Mouse (Mus musculus) neutrophil, adult 65 days (primary cell): ENCODE measurements around the gene Ccdc127. TPM values are rescaled to one million over a fixed set of nuclear protein-coding genes. Genes with fewer than 3 reads are reported as not detected.

Experiments used
- total RNA-seq: library from RNA; stranded (reverse); gene quantifications from 2 replicates; pipeline ENCODE4 v1.2.4, GENCODE M21; 2023

Gene Ccdc127
- 11.6 and 14.7 TPM in 2 replicates for total RNA-seq

GRCm38 (mm10) chr13:74349566-74350434 lies at the start of gene Ccdc127, which contains the start of gene Sdha:
Gene Ccdc127 (plus strand): TSS chr13:74350309.
Gene Sdha (minus strand): TSS chr13:74350280.

GRCm38 (mm10) chr13:74317170-74317849 lies 32.8 kb upstream of the Ccdc127 start, which contains the start of gene Pdcd6:
Gene Pdcd6 (minus strand): TSS chr13:74317580.

GRCm38 (mm10) chr13:74363859-74364235 lies 13.7 kb downstream of the Ccdc127 start, which contains the start of gene Lrrc14b:
Gene Lrrc14b (minus strand): TSS chr13:74364005.

GRCm38 (mm10) chr13:74390371-74390990 lies 40.4 kb downstream of the Ccdc127 start, which contains the start of gene Zfp72:
Gene Zfp72 (minus strand): TSS chr13:74390836.

GRCm38 (mm10) chr13:74399298-74399839 lies 49.3 kb downstream of the Ccdc127 start, which contains the start of gene Ftl1-ps1:
Gene Ftl1-ps1 (plus strand): TSS chr13:74399694.

Other genes starting within 250 kb of the Ccdc127 start
- not detected in 2 replicates for gene Slc9a3, start 228.9 kb upstream of the Ccdc127 start, total RNA-seq
- gene Exoc3, start 141.6 kb upstream of the Ccdc127 start, total RNA-seq, result 36.2 and 44.6 TPM in 2 replicates
- 0.14 TPM in 1 of 2 replicates, not detected in the other for gene Ahrr, start 58.0 kb upstream of the Ccdc127 start, total RNA-seq
- 93.2 and 103 TPM in 2 replicates for gene Pdcd6, start 32.7 kb upstream of the Ccdc127 start, total RNA-seq
- 66.5 and 70.9 TPM in 2 replicates for gene Sdha, start within 50 bp of the Ccdc127 start, total RNA-seq
- gene Lrrc14b, start 13.7 kb downstream of the Ccdc127 start, total RNA-seq, result not detected in 2 replicates
- gene Zfp72, start 40.5 kb downstream of the Ccdc127 start, total RNA-seq, result 0.16 and 0.19 TPM in 2 replicates
- gene Ftl1-ps1, start 49.4 kb downstream of the Ccdc127 start, total RNA-seq, result 1,772 and 1,811 TPM in 2 replicates
- gene Zfp825, start 143.7 kb downstream of the Ccdc127 start, total RNA-seq, result 4.7 and 5.0 TPM in 2 replicates